Mouse (Mus musculus): Measurements from ENCODE around the gene Gm17334. TPM values are rescaled to one million over a fixed set of nuclear protein-coding genes. Genes with fewer than 3 reads are reported as not detected.

The Gm17334 gene
- total RNA-seq, 2 experiments from 2014 or later: 0.31 TPM; not detected in 1

GRCm38 (mm10) chr11:53798041-53798711, 25.2 kb upstream of the Gm17334 start:
- no peak for DNase-seq (ENCODE audit: low spot score)
- intact Hi-C loops (cut with DNase I): no loop called here

DNA sequence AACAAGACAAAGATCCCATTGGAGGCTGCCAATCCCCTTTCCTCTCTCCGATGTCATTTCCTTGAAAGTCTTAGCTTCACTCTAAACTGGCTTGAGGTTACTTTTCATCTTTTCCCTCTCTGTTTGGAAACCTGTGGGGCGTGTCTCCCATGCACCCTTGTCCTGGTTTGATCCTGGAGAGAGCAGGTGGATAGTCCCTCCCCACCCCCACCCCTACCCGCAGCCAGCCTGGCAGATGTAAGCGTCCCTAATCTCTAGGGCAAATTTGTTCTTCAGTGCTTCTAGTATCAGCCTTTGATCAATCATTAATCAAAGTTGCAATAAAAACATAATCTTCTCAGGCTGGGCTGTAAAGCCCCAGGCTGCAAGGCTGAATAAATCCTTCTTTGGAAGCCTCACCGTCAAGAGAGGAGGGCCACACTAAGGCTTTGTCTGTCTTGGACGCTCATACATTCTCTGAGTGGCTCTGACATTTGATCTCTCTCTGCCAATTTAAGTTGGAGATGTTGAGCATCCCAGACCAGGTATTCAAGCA, 24.5 kb upstream of the Gm17334 start:
- intact Hi-C loops (cut with DNase I): no loop called here

DNA sequence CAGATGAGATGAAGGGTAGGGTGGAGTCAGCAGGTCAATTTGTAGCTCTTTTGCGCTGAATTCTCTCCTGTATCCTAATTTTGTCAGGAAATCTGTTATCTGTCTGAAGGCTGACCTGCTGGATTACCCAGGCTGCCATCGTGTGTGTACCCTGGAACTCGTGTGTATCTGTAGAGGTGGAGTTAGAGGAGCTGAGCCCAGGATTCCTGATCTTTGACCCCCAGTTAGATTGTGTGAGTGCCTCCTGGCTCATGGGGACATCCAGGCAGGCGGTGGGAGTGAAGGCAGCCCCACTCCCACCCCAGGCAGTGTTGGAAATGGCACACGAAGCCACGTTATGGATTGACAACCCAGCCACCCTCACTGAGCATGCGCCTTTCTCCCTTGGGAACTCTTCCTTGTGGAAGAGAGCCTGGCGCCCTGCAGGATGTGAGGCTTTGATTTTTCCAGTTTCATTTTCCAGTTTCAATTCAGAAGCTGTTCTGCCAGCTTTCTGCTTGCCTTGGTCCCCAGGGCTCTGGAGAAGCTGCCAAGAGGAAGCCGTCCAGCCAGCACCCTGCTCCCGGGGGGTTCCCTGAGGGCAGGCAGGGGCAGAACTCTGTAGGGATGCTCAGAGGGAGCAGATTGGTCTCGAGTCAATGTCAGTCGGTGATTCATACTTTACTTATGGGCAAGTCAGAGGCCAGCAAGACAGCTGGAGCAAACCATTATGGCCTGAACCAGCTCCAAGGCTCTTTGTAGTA, 23.6 kb upstream of the Gm17334 start:
- DNase-seq (ENCODE audit: low spot score): peak; percentile 69
- intact Hi-C loops (cut with DNase I): no loop called here

More for the DNA sequence above, 24.5 kb upstream of the Gm17334 start:
- DNase-seq (ENCODE audit: low spot score): no peak

GRCm38 (mm10) chr11:53795813-53796212, 22.8 kb upstream of the Gm17334 start:
- intact Hi-C loops (cut with DNase I): no loop called here

GRCm38 (mm10) chr11:53794671-53795557, 21.9 kb upstream of the Gm17334 start:
- intact Hi-C loops (cut with DNase I): no loop called here
- peak; percentile 28 for DNase-seq (ENCODE audit: low spot score)

More at GRCm38 (mm10) chr11:53795813-53796212, 22.8 kb upstream of the Gm17334 start:
- no peak for DNase-seq (ENCODE audit: low spot score)

- no peak for DNase-seq (ENCODE audit: low spot score)
- intact Hi-C loops (cut with DNase I): no loop called here
These were observed 21.0 kb upstream of the Gm17334 start for GRCm38 (mm10) chr11:53794015-53794414.

GRCm38 (mm10) chr11:53792986-53793385, 20.0 kb upstream of the Gm17334 start:
- intact Hi-C loops (cut with DNase I): no loop called here
- DNase-seq (ENCODE audit: low spot score): no peak

- DNase-seq (ENCODE audit: low spot score): no peak
- intact Hi-C loops (cut with DNase I): loop anchor here (2.0 kb wide), 1 partner anchor 26 kb away; no protein-coding TSS in a partner anchor
These were observed 16.3 kb upstream of the Gm17334 start for GRCm38 (mm10) chr11:53789277-53789676.

- DNase-seq (ENCODE audit: low spot score): peak; percentile 78
- intact Hi-C loops (cut with DNase I): loop anchor here (2.0 kb wide), 1 partner anchor 25 kb away; no protein-coding TSS in a partner anchor
These were observed 15.2 kb upstream of the Gm17334 start for GRCm38 (mm10) chr11:53788196-53788595.

- intact Hi-C loops (cut with DNase I): no loop called here
- no peak for DNase-seq (ENCODE audit: low spot score)
These were observed 13.4 kb upstream of the Gm17334 start for GRCm38 (mm10) chr11:53786058-53787031.

GRCm38 (mm10) chr11:53785311-53785936, 12.4 kb upstream of the Gm17334 start:
- DNase-seq (ENCODE audit: low spot score): no peak
- intact Hi-C loops (cut with DNase I): loop anchor here (2.0 kb wide), 1 partner anchor 15 kb away; the partner anchor contains the start of gene Irf1

- DNase-seq (ENCODE audit: low spot score): no peak
- intact Hi-C loops (cut with DNase I): no loop called here
These were observed 10.3 kb upstream of the Gm17334 start for GRCm38 (mm10) chr11:53783288-53783687.

GRCm38 (mm10) chr11:53781964-53782363, 9.0 kb upstream of the Gm17334 start:
- intact Hi-C loops (cut with DNase I): no loop called here
- no peak for DNase-seq (ENCODE audit: low spot score)

- no peak for DNase-seq (ENCODE audit: low spot score)
- intact Hi-C loops (cut with DNase I): no loop called here
These were observed 8.3 kb upstream of the Gm17334 start for GRCm38 (mm10) chr11:53781201-53781775.

- intact Hi-C loops (cut with DNase I): no loop called here
- DNase-seq (ENCODE audit: low spot score): no peak
These were observed 7.3 kb upstream of the Gm17334 start for GRCm38 (mm10) chr11:53780262-53780661.

GRCm38 (mm10) chr11:53779808-53780207, 6.8 kb upstream of the Gm17334 start:
- intact Hi-C loops (cut with DNase I): no loop called here
- no peak for DNase-seq (ENCODE audit: low spot score)

DNA sequence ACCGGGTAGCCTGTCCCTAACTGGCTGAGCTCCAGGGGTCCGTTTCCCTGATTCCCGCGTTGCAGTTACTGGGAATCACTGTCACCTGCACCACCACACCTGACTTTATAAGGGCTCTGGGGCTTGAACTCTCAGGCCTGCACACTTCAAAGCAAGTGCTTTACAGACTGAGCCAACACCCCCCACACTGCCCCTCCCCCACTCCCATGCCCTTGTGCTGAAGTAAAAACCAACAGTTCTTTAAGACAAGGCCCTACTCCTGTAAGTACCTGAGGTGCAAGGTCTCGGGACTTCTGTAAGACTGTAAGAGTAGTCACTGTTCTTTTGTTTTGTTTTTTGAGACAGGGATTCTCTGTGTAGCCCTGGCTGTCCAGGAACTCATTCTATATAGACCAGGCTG, 5.5 kb upstream of the Gm17334 start:
- intact Hi-C loops (cut with DNase I): no loop called here
- no peak for DNase-seq (ENCODE audit: low spot score)

- DNase-seq (ENCODE audit: low spot score): no peak
- intact Hi-C loops (cut with DNase I): no loop called here
These were observed 4.7 kb upstream of the Gm17334 start for GRCm38 (mm10) chr11:53777736-53778135.

Measured in heart, postnatal 25 days (tissue).